7 mouse cellular contexts compared by ENCODE assay signal in the genomic region with DNA sequence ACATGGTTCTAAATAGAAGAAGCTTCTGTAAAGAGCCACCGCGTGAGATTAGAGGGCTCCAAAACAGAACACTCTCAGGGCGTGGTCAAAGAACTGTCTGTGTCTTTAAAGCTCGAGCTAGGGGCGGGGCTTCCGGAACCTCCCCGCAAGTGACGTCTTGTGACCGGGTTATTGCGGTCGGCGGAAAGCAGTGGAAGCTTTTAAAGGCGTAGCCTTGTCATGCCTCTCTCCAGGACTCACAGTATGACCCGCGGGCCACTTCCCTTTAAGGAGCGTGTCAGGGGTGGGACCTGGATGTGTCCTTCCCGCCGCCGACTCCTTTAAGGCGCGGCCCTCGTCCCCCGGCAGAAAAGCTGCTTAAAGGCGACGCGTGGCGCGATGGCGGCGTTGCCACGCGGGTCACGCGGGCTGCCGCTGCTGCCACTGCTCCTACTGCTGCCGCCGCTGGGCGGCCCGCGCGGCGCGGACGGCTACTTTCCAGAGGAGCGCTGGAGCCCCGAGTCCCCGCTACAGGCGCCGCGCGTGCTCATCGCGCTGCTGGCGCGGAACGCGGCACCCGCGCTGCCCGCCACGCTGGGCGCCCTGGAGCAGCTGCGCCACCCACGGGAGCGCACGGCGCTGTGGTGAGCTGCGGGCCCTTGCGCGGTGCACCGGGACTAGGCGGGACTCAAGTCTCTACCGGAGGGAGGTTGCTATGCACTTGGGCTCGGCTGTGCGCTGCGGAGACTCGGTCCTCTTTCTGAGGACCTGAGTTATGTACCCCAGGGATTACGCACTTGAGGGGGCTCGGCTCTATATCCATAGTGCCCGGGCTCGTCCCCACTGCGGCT. TPM values are rescaled to one million over a fixed set of nuclear protein-coding genes. Genes with fewer than 3 reads are reported as not detected.
A peak's percentile ranks its signal among the peaks of the same experiment; 100 is the strongest.
DNase-seq lines count a peak whose midpoint lies in the region; ATAC-seq lines count a peak whose summit lies in the region.

A gene (plus strand): TSS at position 177 of the 830 bp plus-strand sequence.

- no peaks in the 10 kb centered on the region for H3K9me3 ChIP-seq in embryonic facial prominence, embryonic 11.5 days (replicated peaks; ENCODE audit: control insufficient read depth, low read length)
- H3K9me3 ChIP-seq in limb, embryonic 10.5 days (replicated peaks), result no peaks in the 10 kb centered on the region
- no peaks in the 10 kb centered on the region for H3K9me3 ChIP-seq in midbrain, embryonic 13.5 days

- WGBS in embryonic facial prominence, embryonic 11.5 days, result under 1% methylated on average over 82 of the region's 82 CpGs
- under 1% methylated on average over 81 of the region's 82 CpGs for WGBS in limb, embryonic 10.5 days
- WGBS in midbrain, embryonic 13.5 days, result under 1% methylated on average over 82 of the region's 82 CpGs

- peak within 1 kb of the TSS; percentile 88 for H3K9ac ChIP-seq in embryonic facial prominence, embryonic 11.5 days (replicated peaks; ENCODE audit: low read length)
- H3K9ac ChIP-seq in midbrain, embryonic 13.5 days (replicated peaks), result peak within 1 kb of the TSS; percentile 86

- peak within 1 kb of the TSS; percentile 73 for H3K4me2 ChIP-seq in embryonic facial prominence, embryonic 11.5 days (ENCODE audit: low read depth, low read length)
- peak within 1 kb of the TSS; percentile 87 for H3K4me2 ChIP-seq in midbrain, embryonic 13.5 days (replicated peaks)

- peaks cover 6% of the 10 kb centered on the region; the same call in 1 of the 2 replicates for H3K4me1 ChIP-seq in embryonic facial prominence, embryonic 11.5 days (ENCODE audit: control insufficient read depth, insufficient read depth, low read length)
- peaks cover 23% of the 10 kb centered on the region for H3K4me1 ChIP-seq in limb, embryonic 10.5 days
- H3K4me1 ChIP-seq in midbrain, embryonic 13.5 days (replicated peaks), result peaks cover 13% of the 10 kb centered on the region

- ATAC-seq in embryonic facial prominence, embryonic 11.5 days (replicated peaks; ENCODE audit: insufficient number of reproducible peaks, low FRiP score, low TSS enrichment, low read depth), result peak; percentile 97
- ATAC-seq in granulocyte monocyte progenitor cell, adult 5-6 weeks (replicated peaks; ENCODE audit: poor library complexity, severe bottlenecking), result peak; percentile 91
- ATAC-seq in midbrain, embryonic 13.5 days, result peak; percentile 100

- no peaks in the 10 kb centered on the region for H3K27me3 ChIP-seq in embryonic facial prominence, embryonic 11.5 days (ENCODE audit: control insufficient read depth, insufficient read depth, low read length)
- H3K27me3 ChIP-seq in limb, embryonic 10.5 days (ENCODE audit: low read depth, poor library complexity, severe bottlenecking), result no peaks in the 10 kb centered on the region
- no peaks in the 10 kb centered on the region for H3K27me3 ChIP-seq in midbrain, embryonic 13.5 days

- DNase-seq in adrenal gland, postnatal 14 days, result peak; percentile 97
- DNase-seq in embryonic facial prominence, embryonic 11.5 days (ENCODE audit: low spot score), result peak; percentile 99
- peak; percentile 99 for DNase-seq in kidney, adult 11 months
- peak; percentile 95 for DNase-seq in limb, embryonic 10.5 days (ENCODE audit: low spot score)
- peak; percentile 93 for DNase-seq in spleen, adult 12 weeks (ENCODE audit: low spot score)

- H3K36me3 ChIP-seq in embryonic facial prominence, embryonic 11.5 days (replicated peaks; ENCODE audit: control insufficient read depth, insufficient read depth, low read depth, low read length), result no peaks in the 10 kb centered on the region; the same call in none of the 2 replicates
- H3K36me3 ChIP-seq in limb, embryonic 10.5 days, result peaks cover 35% of the 10 kb centered on the region
- H3K36me3 ChIP-seq in midbrain, embryonic 13.5 days, result peaks cover 29% of the 10 kb centered on the region

- H3K27ac ChIP-seq in embryonic facial prominence, embryonic 11.5 days (replicated peaks; ENCODE audit: low read depth, low read length), result peak within 1 kb of the TSS; percentile 62
- H3K27ac ChIP-seq in limb, embryonic 10.5 days, result peak within 1 kb of the TSS; percentile 93
- H3K27ac ChIP-seq in midbrain, embryonic 13.5 days, result peak within 1 kb of the TSS; percentile 91

- peak within 1 kb of the TSS; percentile 94 for H3K4me3 ChIP-seq in embryonic facial prominence, embryonic 11.5 days (ENCODE audit: low read depth, low read length)
- peak within 1 kb of the TSS; percentile 97 for H3K4me3 ChIP-seq in limb, embryonic 10.5 days
- peak within 1 kb of the TSS; percentile 94 for H3K4me3 ChIP-seq in midbrain, embryonic 13.5 days (replicated peaks)

RNA-seq across cellular contexts. Expression of the gene that starts here (rescaled TPM):
- 60.0 and 62.0 TPM in 2 replicates for total RNA-seq in adrenal gland, postnatal 14 days (2021)
- polyA plus RNA-seq in embryonic facial prominence, embryonic 11.5 days (2014; fragmentation: Nextera tagmentation; extraction: Ambion mirVana), result 45.2 and 48.2 TPM in 2 replicates
- total RNA-seq in granulocyte monocyte progenitor cell, adult 5-6 weeks (2014; fragmentation: Nextera tagmentation), result 93.8 and 107 TPM in 2 replicates
- total RNA-seq in granulocyte monocyte progenitor cell, adult 5-6 weeks (2017), result 77.1 and 84.4 TPM in 2 replicates
- 49.0 and 53.6 TPM in 2 replicates for polyA plus RNA-seq in limb, embryonic 10.5 days (2016; fragmentation: Nextera tagmentation; extraction: Ambion mirVana)
- polyA plus RNA-seq in midbrain, embryonic 13.5 days (2015; fragmentation: Nextera tagmentation; extraction: Ambion mirVana), result 51.1 and 51.3 TPM in 2 replicates

Comparison
In these comparisons a context has a peak if more than half of its experiments do, and no peak if none do; other contexts are left out.
1. Peak in every context shown above with its lines: DNase-seq, ATAC-seq, H3K4me3 ChIP-seq and H3K27ac ChIP-seq.